Mouse (Mus musculus) liver, embryonic 13.5 days (tissue): ENCODE data around the gene Gpc6. TPM values are rescaled to one million over a fixed set of nuclear protein-coding genes. Genes with fewer than 3 reads are reported as not detected.

Source experiments
- ATAC-seq: fragments of 200-750 bp; cut with Nextera tagmentation; 2 replicates; pipeline ENCODE4 v1.8.0; 2017; ENCODE audit warnings: low read depth, mild to moderate bottlenecking, moderate number of reproducible peaks, moderate library complexity
- DNase-seq: peaks from one replicate; pipeline ENCODE4 v3.0.0; 2022
- H3K27ac ChIP-seq: fragments of 300-500 bp; sonication (generic); 2 replicates; pipeline ENCODE4 v1.5.1; 2015; ENCODE audit warnings: moderate library complexity, mild to moderate bottlenecking, inconsistent platforms
- H3K27me3 ChIP-seq: fragments of 300-500 bp; sonication (generic); 2 replicates; pipeline ENCODE4 v1.6.1; 2015; ENCODE audit warnings: mild to moderate bottlenecking, inconsistent platforms
- H3K36me3 ChIP-seq: fragments of 300-500 bp; sonication (generic); 2 replicates; pipeline ENCODE4 v1.6.1; 2015; ENCODE audit warnings: mild to moderate bottlenecking, inconsistent platforms
- H3K4me1 ChIP-seq: fragments of 300-500 bp; sonication (generic); replicated peaks from 2 replicates; pipeline ENCODE4 v1.6.1; 2015; ENCODE audit warnings: inconsistent platforms
- H3K4me2 ChIP-seq: fragments of 300-500 bp; sonication (generic); 2 replicates; pipeline ENCODE4 v1.6.1; 2015; ENCODE audit warnings: inconsistent platforms, mild to moderate bottlenecking, moderate library complexity
- H3K4me3 ChIP-seq: fragments of 300-500 bp; sonication (generic); replicated peaks from 2 replicates; pipeline ENCODE4 v1.5.1; 2015; ENCODE audit warnings: mild to moderate bottlenecking, inconsistent platforms
- H3K9ac ChIP-seq: fragments of 300-500 bp; sonication (generic); 2 replicates; pipeline ENCODE4 v1.6.1; 2015; ENCODE audit warnings: mild to moderate bottlenecking, inconsistent platforms
- H3K9me3 ChIP-seq: fragments of 300-500 bp; sonication (generic); replicated peaks from 2 replicates; pipeline ENCODE4 v1.6.1; 2016; ENCODE audit warnings: inconsistent platforms
- WGBS: fragments of 180-500 bp; shearing (Covaris S2); methylation state at CpG from one replicate; pipeline ENCODE4 v1.1.7; 2015; ENCODE audit not compliant: insufficient replicate concordance; 5-methylcytosine and 5-hydroxymethylcytosine counted together
- polyA plus RNA-seq: library from polyadenylated mRNA; unstranded; fragments of >200 nt; fragmentation: Nextera tagmentation; extraction: Ambion mirVana; gene quantifications from 2 replicates; pipeline ENCODE4 v1.2.1, GENCODE M21; 2015

Gpc6 gene
- polyA plus RNA-seq, 1 experiment from 2014 or later, result 3.3 TPM

- ATAC-seq (no peak), DNase-seq (no peak)
- Histone ChIP-seq H3K27me3 (no peaks in the 10 kb centered on the region), H3K4me2 (no peak overlapping the region), H3K4me3 (no peak overlapping the region), H3K4me1 (no peaks in the 10 kb centered on the region), H3K36me3 (no peaks in the 10 kb centered on the region), H3K27ac (no peak overlapping the region), H3K9ac (no peak overlapping the region), H3K9me3 (no peaks in the 10 kb centered on the region)
- WGBS, result 86% methylated on average over 9 of the region's 9 CpGs
These were observed 859.8 kb downstream of the Gpc6 start for GRCm38 (mm10) chr14:117784960-117785359.

- H3K4me3 ChIP-seq, result no peak overlapping the region
- ATAC-seq (no peak), DNase-seq (no peak)
- 75% methylated on average over 15 of the region's 15 CpGs for WGBS
- no peaks in the 10 kb centered on the region for H3K27me3 ChIP-seq
- H3K27ac ChIP-seq, result no peak overlapping the region
- H3K9me3 ChIP-seq, result no peaks in the 10 kb centered on the region
- no peak overlapping the region for H3K4me2 ChIP-seq
- H3K36me3 ChIP-seq, result no peaks in the 10 kb centered on the region
- no peak overlapping the region for H3K9ac ChIP-seq
- no peaks in the 10 kb centered on the region for H3K4me1 ChIP-seq
These were observed 860.5 kb downstream of the Gpc6 start for GRCm38 (mm10) chr14:117785507-117786085.

GRCm38 (mm10) chr14:117786647-117787046 lies 861.5 kb downstream of the Gpc6 start:
- 51% methylated on average over 7 of the region's 7 CpGs for WGBS
- Histone ChIP-seq H3K4me3 (no peak overlapping the region), H3K9me3 (no peaks in the 10 kb centered on the region), H3K9ac (no peak overlapping the region), H3K27me3 (no peaks in the 10 kb centered on the region), H3K4me1 (no peaks in the 10 kb centered on the region), H3K36me3 (no peaks in the 10 kb centered on the region), H3K4me2 (no peak overlapping the region), H3K27ac (no peak overlapping the region)
- ATAC-seq (no peak), DNase-seq (no peak)

GRCm38 (mm10) chr14:117794874-117795273 lies 869.8 kb downstream of the Gpc6 start:
- H3K4me2 ChIP-seq, result no peak overlapping the region
- H3K27ac ChIP-seq, result no peak overlapping the region
- 60% methylated on average over 2 of the region's 2 CpGs for WGBS
- no peak overlapping the region for H3K9ac ChIP-seq
- no peak for DNase-seq
- ATAC-seq, result no peak
- no peak overlapping the region for H3K4me3 ChIP-seq
- H3K4me1 ChIP-seq, result no peaks in the 10 kb centered on the region
- no peaks in the 10 kb centered on the region for H3K27me3 ChIP-seq
- no peaks in the 10 kb centered on the region for H3K36me3 ChIP-seq
- H3K9me3 ChIP-seq, result no peaks in the 10 kb centered on the region

GRCm38 (mm10) chr14:117796661-117797060 lies 871.5 kb downstream of the Gpc6 start:
- no peaks in the 10 kb centered on the region for H3K36me3 ChIP-seq
- no peak overlapping the region for H3K4me3 ChIP-seq
- WGBS, result 61% methylated on average over 5 of the region's 5 CpGs
- H3K27ac ChIP-seq, result no peak overlapping the region
- DNase-seq (no peak), ATAC-seq (no peak)
- H3K9ac ChIP-seq, result no peak overlapping the region
- no peaks in the 10 kb centered on the region for H3K4me1 ChIP-seq
- H3K9me3 ChIP-seq, result no peaks in the 10 kb centered on the region
- H3K4me2 ChIP-seq, result no peak overlapping the region
- no peaks in the 10 kb centered on the region for H3K27me3 ChIP-seq

- H3K9me3 ChIP-seq, result no peaks in the 10 kb centered on the region
- DNase-seq, result no peak
- no peaks in the 10 kb centered on the region for H3K36me3 ChIP-seq
- ATAC-seq, result no peak
- H3K9ac ChIP-seq, result no peak overlapping the region
- H3K4me2 ChIP-seq, result no peak overlapping the region
- no peak overlapping the region for H3K4me3 ChIP-seq
- WGBS, result 72% methylated on average over 5 of the region's 5 CpGs
- H3K27me3 ChIP-seq, result no peaks in the 10 kb centered on the region
- no peak overlapping the region for H3K27ac ChIP-seq
- no peaks in the 10 kb centered on the region for H3K4me1 ChIP-seq
These were observed 875.3 kb downstream of the Gpc6 start for GRCm38 (mm10) chr14:117800399-117800798.

- 72% methylated on average over 4 of the region's 4 CpGs for WGBS
- ATAC-seq, result no peak
- Histone ChIP-seq H3K4me3 (no peak overlapping the region), H3K36me3 (no peaks in the 10 kb centered on the region), H3K4me2 (no peak overlapping the region), H3K9me3 (no peaks in the 10 kb centered on the region), H3K9ac (no peak overlapping the region), H3K27me3 (no peaks in the 10 kb centered on the region), H3K27ac (no peak overlapping the region), H3K4me1 (no peaks in the 10 kb centered on the region)
- no peak for DNase-seq
These were observed 882.7 kb downstream of the Gpc6 start for GRCm38 (mm10) chr14:117807846-117808245.

GRCm38 (mm10) chr14:117808326-117808725 lies 883.2 kb downstream of the Gpc6 start:
- Histone ChIP-seq H3K4me1 (no peaks in the 10 kb centered on the region), H3K27me3 (no peaks in the 10 kb centered on the region), H3K9me3 (no peaks in the 10 kb centered on the region), H3K27ac (no peak overlapping the region), H3K9ac (no peak overlapping the region), H3K36me3 (no peaks in the 10 kb centered on the region), H3K4me2 (no peak overlapping the region), H3K4me3 (no peak overlapping the region)
- DNase-seq (no peak), ATAC-seq (no peak)
- 68% methylated on average over 2 of the region's 2 CpGs for WGBS

- WGBS, result 70% methylated on average over 15 of the region's 15 CpGs
- H3K4me3 ChIP-seq, result no peak overlapping the region
- no peak overlapping the region for H3K9ac ChIP-seq
- ATAC-seq (no peak), DNase-seq (no peak)
- H3K9me3 ChIP-seq, result no peaks in the 10 kb centered on the region
- no peaks in the 10 kb centered on the region for H3K4me1 ChIP-seq
- no peaks in the 10 kb centered on the region for H3K27me3 ChIP-seq
- no peak overlapping the region for H3K27ac ChIP-seq
- no peak overlapping the region for H3K4me2 ChIP-seq
- no peaks in the 10 kb centered on the region for H3K36me3 ChIP-seq
These were observed 885.5 kb downstream of the Gpc6 start for GRCm38 (mm10) chr14:117810321-117811270.

GRCm38 (mm10) chr14:117813473-117813872 lies 888.4 kb downstream of the Gpc6 start:
- Histone ChIP-seq H3K9me3 (no peaks in the 10 kb centered on the region), H3K27ac (no peak overlapping the region), H3K4me2 (no peak overlapping the region), H3K36me3 (no peaks in the 10 kb centered on the region), H3K4me3 (no peak overlapping the region), H3K27me3 (no peaks in the 10 kb centered on the region), H3K9ac (no peak overlapping the region), H3K4me1 (no peaks in the 10 kb centered on the region)
- no peak for DNase-seq
- WGBS, result 70% methylated on average over 3 of the region's 3 CpGs
- no peak for ATAC-seq

GRCm38 (mm10) chr14:117816008-117816407 lies 890.9 kb downstream of the Gpc6 start:
- no peak overlapping the region for H3K4me2 ChIP-seq
- no peak for ATAC-seq
- H3K9ac ChIP-seq, result no peak overlapping the region
- H3K27me3 ChIP-seq, result no peaks in the 10 kb centered on the region
- DNase-seq, result no peak
- 74% methylated on average over 9 of the region's 9 CpGs for WGBS
- H3K9me3 ChIP-seq, result no peaks in the 10 kb centered on the region
- H3K36me3 ChIP-seq, result no peaks in the 10 kb centered on the region
- H3K4me1 ChIP-seq, result no peaks in the 10 kb centered on the region
- no peak overlapping the region for H3K4me3 ChIP-seq
- H3K27ac ChIP-seq, result no peak overlapping the region

GRCm38 (mm10) chr14:117816706-117817105 lies 891.6 kb downstream of the Gpc6 start:
- no peak overlapping the region for H3K4me2 ChIP-seq
- H3K9ac ChIP-seq, result no peak overlapping the region
- H3K4me3 ChIP-seq, result no peak overlapping the region
- H3K27me3 ChIP-seq, result no peaks in the 10 kb centered on the region
- H3K36me3 ChIP-seq, result no peaks in the 10 kb centered on the region
- H3K27ac ChIP-seq, result no peak overlapping the region
- ATAC-seq, result no peak
- DNase-seq, result no peak
- no peaks in the 10 kb centered on the region for H3K4me1 ChIP-seq
- no peaks in the 10 kb centered on the region for H3K9me3 ChIP-seq
- WGBS, result 62% methylated on average over 3 of the region's 3 CpGs
